Mouse (Mus musculus) ES-E14 (cell line): ENCODE results near the gene Arhgap28.

Experiments used
- ZC3H11A ChIP-seq: IDR thresholded peaks from 2 replicates; pipeline ENCODE4 v1.6.1; 2012; ENCODE audit warnings: low read depth, mild to moderate bottlenecking, inconsistent platforms, low read length, borderline replicate concordance
- ZNF384 ChIP-seq: IDR thresholded peaks from 2 replicates; pipeline ENCODE4 v1.6.1; 2012; ENCODE audit warnings: low read depth, low read length, inconsistent platforms

GRCm38 (mm10) chr17:67899376-67899775 lies 104.5 kb downstream of the Arhgap28 start:
- TF ChIP-seq ZNF384 (no peak), ZC3H11A (no peak)
